Mouse (Mus musculus) forebrain, embryonic 13.5 days (tissue): ENCODE measurements around the gene B4galnt2. TPM values are rescaled to one million over a fixed set of nuclear protein-coding genes. Genes with fewer than 3 reads are reported as not detected.
"Not testable (repeated sequence)": the region's sequence is repeated elsewhere in the genome, so short reads cannot be mapped to it uniquely, and the experiment has no call there.

ENCODE experiments used
- ATAC-seq: fragments of 200-750 bp; cut with Nextera tagmentation; 2 replicates; pipeline ENCODE4 v1.8.0; 2017
- H3K27ac ChIP-seq: fragments of 300-500 bp; sonication (generic); 2 replicates; pipeline ENCODE4 v1.5.1; 2015; ENCODE audit warnings: inconsistent platforms, mild to moderate bottlenecking, moderate library complexity
- H3K27me3 ChIP-seq: fragments of 300-500 bp; sonication (generic); 2 replicates; pipeline ENCODE4 v1.6.1; 2015; ENCODE audit warnings: mild to moderate bottlenecking, inconsistent platforms
- H3K36me3 ChIP-seq: fragments of 300-500 bp; sonication (generic); 2 replicates; pipeline ENCODE4 v1.6.1; 2015; ENCODE audit warnings: mild to moderate bottlenecking, inconsistent platforms; ENCODE audit not compliant: poor library complexity, severe bottlenecking
- H3K4me1 ChIP-seq: fragments of 300-500 bp; sonication (generic); 2 replicates; pipeline ENCODE4 v1.6.1; 2015; ENCODE audit warnings: inconsistent platforms
- H3K4me2 ChIP-seq: fragments of 300-500 bp; sonication (generic); 2 replicates; pipeline ENCODE4 v1.6.1; 2015; ENCODE audit warnings: inconsistent platforms, mild to moderate bottlenecking, moderate library complexity
- H3K4me3 ChIP-seq: fragments of 300-500 bp; sonication (generic); 2 replicates; pipeline ENCODE4 v1.5.1; 2015; ENCODE audit warnings: mild to moderate bottlenecking, inconsistent platforms
- H3K9ac ChIP-seq: fragments of 300-500 bp; sonication (generic); 2 replicates; pipeline ENCODE4 v1.6.1; 2015; ENCODE audit warnings: mild to moderate bottlenecking, inconsistent platforms
- H3K9me3 ChIP-seq: fragments of 300-500 bp; sonication (generic); replicated peaks from 2 replicates; pipeline ENCODE4 v1.6.1; 2016; ENCODE audit warnings: inconsistent platforms
- WGBS: fragments of 180-500 bp; shearing (Covaris S2); methylation state at CpG from one replicate; pipeline ENCODE4 v1.1.7; 2015; 5-methylcytosine and 5-hydroxymethylcytosine counted together
- polyA plus RNA-seq: library from polyadenylated mRNA; unstranded; fragments of >200 nt; fragmentation: Nextera tagmentation; extraction: Ambion mirVana; gene quantifications from 2 replicates; pipeline ENCODE4 v1.2.1, GENCODE M21; 2015

The B4galnt2 gene
- not detected in 2 replicates for polyA plus RNA-seq

DNA sequence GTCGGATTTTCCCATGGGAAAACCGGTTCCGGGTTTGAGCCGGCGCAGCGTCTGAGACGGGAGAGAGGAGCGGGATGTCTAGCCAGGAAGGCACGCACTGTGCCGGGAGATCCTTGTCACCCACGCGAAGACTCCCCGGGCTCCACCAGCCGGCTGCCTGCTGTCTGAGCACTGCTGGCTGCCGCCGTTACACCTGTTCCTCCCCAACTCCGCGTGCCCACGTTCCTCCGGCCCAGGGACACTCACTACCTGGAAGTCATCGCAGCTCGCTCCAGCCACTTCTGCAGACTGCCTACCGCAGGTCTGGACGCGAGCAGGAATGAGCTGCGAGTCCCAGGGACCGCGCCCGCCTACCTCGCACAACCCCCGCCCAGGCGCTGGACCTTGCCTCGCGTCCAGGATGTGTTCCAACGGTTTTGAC, at the start of gene B4galnt2:
Gene B4galnt2 (minus strand): TSS at position 321 of the 421 bp plus-strand sequence.
- Histone ChIP-seq H3K4me3 (peak within 1 kb of the TSS; percentile 23), H3K27me3 (peaks cover 80% of the 10 kb centered on the region), H3K4me2 (peak within 1 kb of the TSS; percentile 46), H3K27ac (no peak within 1 kb of the TSS), H3K36me3 (no peaks in the 10 kb centered on the region), H3K9ac (peak within 1 kb of the TSS; percentile 16; the same call in 1 of the 2 replicates), H3K9me3 (no peaks in the 10 kb centered on the region), H3K4me1 (peaks cover 18% of the 10 kb centered on the region)
- under 1% methylated on average over 35 of the region's 35 CpGs for WGBS
- no peak for ATAC-seq

DNA sequence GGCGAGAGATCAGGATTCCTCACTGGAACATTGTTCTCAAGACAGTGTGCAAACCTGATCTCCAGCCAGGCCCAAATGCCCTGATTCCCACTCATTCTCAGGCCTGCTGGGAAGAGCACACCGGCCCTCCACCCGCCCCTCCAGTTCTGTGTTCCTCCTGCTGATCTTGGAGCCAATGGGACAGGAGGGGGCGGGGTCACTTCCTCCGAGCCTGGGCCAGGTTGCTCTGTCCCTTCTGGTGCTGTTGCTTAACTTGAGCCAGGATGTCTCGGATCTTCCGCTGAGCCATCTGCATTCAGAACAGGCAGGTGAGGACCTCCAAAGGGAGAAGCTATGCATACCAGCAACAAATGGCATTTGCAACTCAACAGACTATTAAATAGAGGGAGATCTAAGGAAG, 48.6 kb upstream of the B4galnt2 start:
- Histone ChIP-seq H3K27ac (no peak overlapping the region), H3K27me3 (no peaks in the 10 kb centered on the region), H3K9me3 (no peaks in the 10 kb centered on the region), H3K36me3 (peaks cover 90% of the 10 kb centered on the region), H3K4me1 (no peaks in the 10 kb centered on the region), H3K9ac (no peak overlapping the region), H3K4me3 (no peak overlapping the region), H3K4me2 (no peak overlapping the region)
- WGBS: 77% methylated on average over 7 of the region's 7 CpGs
- no peak for ATAC-seq

GRCm38 (mm10) chr11:95959152-95959551, 44.5 kb upstream of the B4galnt2 start:
- Histone ChIP-seq H3K9me3 (no peaks in the 10 kb centered on the region), H3K36me3 (peaks cover 49% of the 10 kb centered on the region), H3K27ac (no peak overlapping the region), H3K27me3 (no peaks in the 10 kb centered on the region), H3K4me2 (no peak overlapping the region), H3K4me1 (0 out of 2 replicates have a peak, but pooled peaks cover 4% of the 10 kb centered on the region), H3K4me3 (no peak overlapping the region), H3K9ac (no peak overlapping the region)
- 60% methylated on average over 6 of the region's 6 CpGs for WGBS
- ATAC-seq: no peak

DNA sequence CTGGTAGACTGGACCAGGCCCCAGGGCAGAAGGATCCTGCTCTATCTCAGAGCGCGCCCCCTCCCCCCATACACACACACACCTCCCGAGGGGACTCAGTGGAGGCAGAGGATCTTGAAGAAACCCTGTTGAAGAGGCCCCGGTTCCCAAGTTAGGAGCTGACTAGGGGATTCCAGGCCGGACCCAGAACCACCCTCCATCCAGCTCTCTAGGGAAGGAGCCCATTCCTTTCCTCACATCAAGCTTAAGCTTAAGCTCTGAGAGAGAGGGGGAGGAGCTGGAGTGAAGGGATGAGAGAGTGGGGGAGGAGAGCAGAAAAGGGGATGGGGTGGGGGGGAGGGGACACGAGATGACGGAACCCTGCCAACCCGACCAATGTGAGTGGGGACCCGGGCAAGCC, 43.6 kb upstream of the B4galnt2 start:
- Histone ChIP-seq H3K4me2 (no peak overlapping the region), H3K9me3 (no peaks in the 10 kb centered on the region), H3K27me3 (no peaks in the 10 kb centered on the region), H3K36me3 (peaks cover 42% of the 10 kb centered on the region), H3K27ac (no peak overlapping the region), H3K4me1 (0 out of 2 replicates have a peak, but pooled peaks cover 4% of the 10 kb centered on the region), H3K4me3 (no peak overlapping the region), H3K9ac (no peak overlapping the region)
- WGBS: 64% methylated on average over 9 of the region's 9 CpGs
- ATAC-seq: no peak

DNA sequence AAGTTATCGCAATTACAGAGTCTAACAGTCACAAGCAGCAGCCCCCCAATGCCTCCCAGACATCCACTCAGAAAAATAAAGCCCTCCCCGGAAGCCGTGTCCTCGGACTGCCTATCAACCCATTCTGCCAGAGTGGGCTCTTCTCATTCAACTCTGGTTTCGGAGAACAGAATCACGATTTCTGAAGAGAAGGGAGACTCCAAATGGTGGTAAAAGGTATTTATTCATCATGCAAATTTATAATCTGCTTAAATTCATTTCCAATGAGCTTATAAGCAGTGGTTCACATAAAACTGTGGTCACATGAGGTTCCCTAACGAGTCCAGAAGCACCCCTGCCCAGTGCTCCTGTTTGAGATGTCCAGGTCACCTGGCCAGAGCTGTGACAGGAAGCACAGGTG, 42.7 kb upstream of the B4galnt2 start:
- WGBS: 65% methylated on average over 7 of the region's 7 CpGs
- H3K27me3 ChIP-seq: no peaks in the 10 kb centered on the region
- no peak overlapping the region for H3K4me3 ChIP-seq
- no peaks in the 10 kb centered on the region for H3K9me3 ChIP-seq
- H3K4me2 ChIP-seq: no peak overlapping the region
- peaks cover 35% of the 10 kb centered on the region for H3K36me3 ChIP-seq
- no peak for ATAC-seq
- no peak overlapping the region for H3K27ac ChIP-seq
- no peak overlapping the region for H3K9ac ChIP-seq
- H3K4me1 ChIP-seq: 0 out of 2 replicates have a peak, but pooled peaks cover 4% of the 10 kb centered on the region

GRCm38 (mm10) chr11:95953313-95953712, 38.6 kb upstream of the B4galnt2 start:
- 0 out of 2 replicates have a peak, but pooled peaks cover 4% of the 10 kb centered on the region for H3K4me1 ChIP-seq
- no peak for ATAC-seq
- H3K27ac ChIP-seq: no peak overlapping the region
- WGBS: 91% methylated on average over 5 of the region's 5 CpGs
- H3K27me3 ChIP-seq: no peaks in the 10 kb centered on the region
- H3K4me3 ChIP-seq: no peak overlapping the region
- no peak overlapping the region for H3K9ac ChIP-seq
- no peaks in the 10 kb centered on the region for H3K9me3 ChIP-seq
- no peaks in the 10 kb centered on the region for H3K36me3 ChIP-seq
- H3K4me2 ChIP-seq: no peak overlapping the region

GRCm38 (mm10) chr11:95945838-95946472, 31.3 kb upstream of the B4galnt2 start:
- Histone ChIP-seq H3K9me3 (no peaks in the 10 kb centered on the region), H3K4me2 (no peak overlapping the region), H3K4me3 (no peak overlapping the region), H3K36me3 (no peaks in the 10 kb centered on the region), H3K27ac (no peak overlapping the region), H3K27me3 (no peaks in the 10 kb centered on the region), H3K9ac (no peak overlapping the region), H3K4me1 (no peaks in the 10 kb centered on the region)
- 62% methylated on average over 13 of the region's 13 CpGs for WGBS
- ATAC-seq: no peak

DNA sequence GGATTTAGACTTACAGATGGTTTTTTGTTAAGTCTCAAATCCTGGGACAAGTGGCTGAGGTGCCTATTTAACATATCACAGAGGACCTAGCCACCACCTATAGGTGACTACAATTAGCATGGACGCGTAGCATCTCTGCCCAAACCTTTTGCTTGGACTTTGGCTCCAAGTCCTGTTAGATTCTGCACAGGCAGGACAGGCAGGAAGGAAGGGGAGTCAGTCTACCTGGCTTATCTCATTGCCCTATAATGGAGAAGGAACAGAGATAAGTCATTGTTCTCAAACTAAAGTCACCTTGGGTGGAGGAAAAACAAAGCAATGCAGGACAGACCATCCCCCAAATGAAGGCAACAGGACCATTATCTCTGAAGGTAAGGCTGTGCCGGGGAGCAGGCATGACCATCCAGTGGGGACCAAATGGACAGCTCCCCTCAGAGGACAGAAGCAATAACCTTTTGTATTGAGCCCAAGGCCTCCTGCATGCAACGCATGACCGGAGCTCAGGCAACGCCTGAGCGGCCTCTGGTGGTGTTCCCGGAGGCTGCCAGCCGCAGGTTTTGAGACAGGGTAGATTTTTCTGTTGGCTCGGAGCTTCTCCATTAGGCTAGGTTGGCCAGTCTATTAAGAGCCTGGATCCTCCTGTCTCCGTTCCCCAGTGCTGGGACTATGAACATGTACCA, 25.3 kb upstream of the B4galnt2 start:
- Histone ChIP-seq H3K27ac (no peak overlapping the region), H3K9ac (no peak overlapping the region), H3K4me1 (no peaks in the 10 kb centered on the region), H3K4me3 (no peak overlapping the region), H3K9me3 (no peaks in the 10 kb centered on the region), H3K4me2 (no peak overlapping the region), H3K36me3 (no peaks in the 10 kb centered on the region), H3K27me3 (no peaks in the 10 kb centered on the region)
- 41% methylated on average over 11 of the region's 11 CpGs for WGBS
- ATAC-seq: no peak

- Histone ChIP-seq H3K9ac (no peak overlapping the region), H3K4me3 (no peak overlapping the region), H3K4me2 (no peak overlapping the region), H3K27me3 (no peaks in the 10 kb centered on the region), H3K9me3 (no peaks in the 10 kb centered on the region), H3K4me1 (no peaks in the 10 kb centered on the region), H3K27ac (no peak overlapping the region), H3K36me3 (no peaks in the 10 kb centered on the region)
- ATAC-seq: no peak
- 90% methylated on average over 6 of the region's 6 CpGs for WGBS
These were observed 21.7 kb upstream of the B4galnt2 start for GRCm38 (mm10) chr11:95936409-95936808.

DNA sequence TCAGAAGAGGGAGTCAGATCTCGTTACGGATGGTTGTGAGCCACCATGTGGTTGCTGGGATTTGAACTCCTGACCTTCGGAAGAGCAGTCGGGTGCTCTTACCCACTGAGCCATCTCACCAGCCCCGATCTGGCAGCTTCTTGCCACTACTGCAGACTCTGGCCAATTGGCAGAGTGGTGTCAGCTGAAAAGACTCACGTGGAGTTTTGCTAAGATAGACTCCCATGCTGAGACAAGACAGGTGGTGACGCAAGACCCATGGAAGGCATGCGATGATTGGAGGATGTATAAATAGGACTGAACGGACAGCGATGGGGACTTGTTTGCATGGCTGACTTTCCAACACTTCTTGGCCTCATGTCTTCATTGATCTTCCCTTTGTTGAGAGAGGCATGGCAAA, 17.5 kb upstream of the B4galnt2 start:
- WGBS: 89% methylated on average over 8 of the region's 10 CpGs
- not testable (repeated sequence) for H3K27ac ChIP-seq, H3K4me2 ChIP-seq, H3K36me3 ChIP-seq, H3K4me1 ChIP-seq, ATAC-seq, H3K9ac ChIP-seq, H3K4me3 ChIP-seq, H3K27me3 ChIP-seq, H3K9me3 ChIP-seq

DNA sequence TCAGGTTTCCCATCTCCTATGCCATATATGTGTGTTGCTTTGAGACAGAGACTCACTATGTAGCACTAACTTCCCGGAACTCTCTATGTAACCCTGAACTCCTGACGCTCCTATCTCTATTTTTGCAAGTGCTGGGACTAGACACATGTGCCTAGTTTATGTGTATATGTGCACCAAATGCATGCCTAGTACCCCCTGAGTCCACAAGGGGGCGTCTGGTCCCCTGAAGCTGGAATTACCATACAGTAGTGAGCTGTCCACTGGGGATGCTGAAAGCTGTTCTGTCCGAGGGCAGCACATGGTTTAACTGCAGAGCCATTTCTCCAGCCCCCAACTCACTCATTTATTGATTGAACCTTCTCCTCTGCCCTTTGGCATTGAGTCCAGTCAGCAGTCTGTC, 11.7 kb upstream of the B4galnt2 start:
- Histone ChIP-seq H3K9ac (no peak overlapping the region), H3K27me3 (peaks cover 20% of the 10 kb centered on the region), H3K4me1 (no peaks in the 10 kb centered on the region), H3K4me2 (no peak overlapping the region), H3K9me3 (0 out of 2 replicates have a peak, but pooled peaks cover 5% of the 10 kb centered on the region), H3K4me3 (no peak overlapping the region), H3K27ac (no peak overlapping the region), H3K36me3 (no peaks in the 10 kb centered on the region)
- 74% methylated on average over 4 of the region's 4 CpGs for WGBS
- no peak for ATAC-seq

GRCm38 (mm10) chr11:95925976-95926375, 11.3 kb upstream of the B4galnt2 start:
- 89% methylated on average over 5 of the region's 5 CpGs for WGBS
- no peak for ATAC-seq

More at GRCm38 (mm10) chr11:95925976-95926375, 11.3 kb upstream of the B4galnt2 start:
- Histone ChIP-seq H3K4me2 (no peak overlapping the region), H3K4me1 (no peaks in the 10 kb centered on the region), H3K4me3 (no peak overlapping the region), H3K9me3 (0 out of 2 replicates have a peak, but pooled peaks cover 5% of the 10 kb centered on the region), H3K27ac (no peak overlapping the region), H3K36me3 (no peaks in the 10 kb centered on the region), H3K27me3 (peaks cover 20% of the 10 kb centered on the region), H3K9ac (no peak overlapping the region)
